Comparison of ENCODE assay signal across 19 mouse cellular contexts in genomic region chr8:120768454-120769218, GRCm38 (mm10). TPM values are rescaled to one million over a fixed set of nuclear protein-coding genes. Genes with fewer than 3 reads are reported as not detected.
DNase-seq lines count a peak whose midpoint lies in the region; ATAC-seq lines count a peak whose summit lies in the region.
"Had no signal": no experiment of that assay in that cellular context is flagged by ENCODE, and none has a peak within 500 bp of the region (broad histone marks: within the 10 kb centered on the region; RNA-seq: fewer than 3 reads in every experiment).

No protein-coding gene starts in this region.

- H3K9me3 ChIP-seq in heart, embryonic 16.5 days (replicated peaks; ENCODE audit: control insufficient read depth, low read length), result no peaks in the 10 kb centered on the region
- H3K9me3 ChIP-seq: embryonic facial prominence, embryonic 10.5 days; hindbrain, embryonic 12.5 days had no signal

- WGBS in heart, embryonic 16.5 days, result 27% methylated on average over 12 of the region's 12 CpGs

- peak overlapping the region; percentile 13 for H3K27ac ChIP-seq in heart, embryonic 16.5 days (ENCODE audit: low read length)
- H3K27ac ChIP-seq: embryonic facial prominence, embryonic 10.5 days; hindbrain, embryonic 12.5 days; kidney, postnatal 0 days had no signal

- H3K4me3 ChIP-seq in heart, embryonic 16.5 days (ENCODE audit: low read length), result no peak overlapping the region
- H3K4me3 ChIP-seq: embryonic facial prominence, embryonic 10.5 days; hindbrain, embryonic 12.5 days had no signal

- H3K36me3 ChIP-seq in heart, embryonic 16.5 days (ENCODE audit: control insufficient read depth, insufficient read depth), result no peaks in the 10 kb centered on the region
- H3K36me3 ChIP-seq: embryonic facial prominence, embryonic 10.5 days; G1E; hindbrain, embryonic 12.5 days had no signal

- peak; percentile 70 for DNase-seq in gastrocnemius, adult 18-20 months (ENCODE audit: low spot score)
- DNase-seq in gastrocnemius, postnatal 4 days (ENCODE audit: low spot score in 2 of 2), result no peak
- DNase-seq in frontal cortex, postnatal 25 days (ENCODE audit: low spot score in 2 of 2), result no peak
- no peak for DNase-seq in adrenal gland, postnatal 10 days
- DNase-seq in cerebellum, adult 11-12 months, result no peak
- DNase-seq: adrenal gland, adult 2 months; cerebellum, postnatal 36 days; lung, embryonic 14.5 days; midbrain, embryonic 14.5 days had no signal

- no peaks in the 10 kb centered on the region for H3K27me3 ChIP-seq in heart, embryonic 16.5 days (ENCODE audit: control insufficient read depth, insufficient read depth, low read length)

- H3K4me2 ChIP-seq in heart, embryonic 16.5 days (ENCODE audit: low read depth, low read length), result peak overlapping the region; percentile 27
- H3K4me2 ChIP-seq: hindbrain, embryonic 12.5 days; lung, embryonic 14.5 days had no signal

- peaks cover 20% of the 10 kb centered on the region for H3K4me1 ChIP-seq in heart, embryonic 16.5 days (ENCODE audit: control insufficient read depth, insufficient read depth, low read length)
- H3K4me1 ChIP-seq: hindbrain, embryonic 12.5 days had no signal

- peak; percentile 38 for ATAC-seq in granulocyte monocyte progenitor cell, adult 5-6 weeks (replicated peaks; ENCODE audit: poor library complexity, severe bottlenecking)
- peak; percentile 65 for ATAC-seq in heart, embryonic 16.5 days (replicated peaks; ENCODE audit: extremely low read depth, insufficient read depth, low FRiP score)
- peak; percentile 26; the same call in 1 of the 2 replicates for ATAC-seq in megakaryocyte progenitor cell, adult 5-6 weeks (replicated peaks; ENCODE audit: poor library complexity)
- ATAC-seq: CD4-positive, CD25-positive, alpha-beta regulatory T cell, adult 4 months; forebrain, embryonic 14.5 days; inflammation-experienced regulatory T-cells, adult 6 months had no signal

- peak overlapping the region; percentile 30; the same call in 1 of the 2 replicates for H3K9ac ChIP-seq in heart, embryonic 16.5 days (ENCODE audit: low read length)
- H3K9ac ChIP-seq: hindbrain, embryonic 12.5 days; lung, embryonic 14.5 days had no signal

RNA-seq across cellular contexts. Expression of gene Irf8, which starts 32.5 kb away (rescaled TPM):
- 1 to 10 TPM; 7.6 to 9.0 TPM for total RNA-seq in gastrocnemius, adult 18-20 months (2021)
- total RNA-seq in gastrocnemius, postnatal 4 days (2021), result 1 to 10 TPM; 3.5 to 4.2 TPM
- 213 and 215 TPM in 2 replicates for total RNA-seq in granulocyte monocyte progenitor cell, adult 5-6 weeks (2014; fragmentation: Nextera tagmentation)
- total RNA-seq in granulocyte monocyte progenitor cell, adult 5-6 weeks (2017), result 171 and 196 TPM in 2 replicates
- 19.3 and 22.5 TPM in 2 replicates for polyA plus RNA-seq in heart, embryonic 16.5 days (2015; fragmentation: Nextera tagmentation; extraction: Ambion mirVana)
- 80.9 and 119 TPM in 2 replicates for total RNA-seq in megakaryocyte progenitor cell, adult 5-6 weeks (2015)
- total RNA-seq in megakaryocyte progenitor cell, adult 5-6 weeks (2017), result 154 and 205 TPM in 2 replicates
- total RNA-seq in adrenal gland, postnatal 10 days (2021), result 10 to 100 TPM; 18.9 to 21.8 TPM
